Mouse (Mus musculus): Measurements from ENCODE around the gene Sipa1l2. TPM values are rescaled to one million over a fixed set of nuclear protein-coding genes. Genes with fewer than 3 reads are reported as not detected.

Gene Sipa1l2
- polyA plus RNA-seq, 1 experiment from 2014 or later, result 7.0 TPM

- H3K27me3 ChIP-seq (ENCODE audit: control insufficient read depth, insufficient read depth, low read length), result no peaks in the 10 kb centered on the region
- H3K4me1 ChIP-seq (ENCODE audit: control insufficient read depth, insufficient read depth, low read length), result no peaks in the 10 kb centered on the region
- 61% methylated on average over 3 of the region's 3 CpGs for WGBS
- H3K4me2 ChIP-seq (replicated peaks; ENCODE audit: low read depth, low read length), result no peak overlapping the region
- ATAC-seq (ENCODE audit: insufficient number of reproducible peaks, insufficient read depth, low FRiP score, low read depth), result no peak
- H3K4me3 ChIP-seq (ENCODE audit: low read depth, low read length), result no peak overlapping the region
- H3K27ac ChIP-seq (ENCODE audit: low read length), result no peak overlapping the region
- H3K9ac ChIP-seq (replicated peaks; ENCODE audit: low read depth, low read length), result no peak overlapping the region
- no peaks in the 10 kb centered on the region for H3K9me3 ChIP-seq (ENCODE audit: control insufficient read depth, low read depth, low read length)
- H3K36me3 ChIP-seq (ENCODE audit: control insufficient read depth, insufficient read depth, low read length), result peaks cover 4% of the 10 kb centered on the region
Observed at GRCm38 (mm10) chr8:125445225-125445609, 124.4 kb downstream of the Sipa1l2 start.

GRCm38 (mm10) chr8:125444457-125445224 lies 125.0 kb downstream of the Sipa1l2 start:
- Histone ChIP-seq H3K4me3 (ENCODE audit: low read depth, low read length) (no peak overlapping the region), H3K27me3 (ENCODE audit: control insufficient read depth, insufficient read depth, low read length) (no peaks in the 10 kb centered on the region), H3K4me1 (ENCODE audit: control insufficient read depth, insufficient read depth, low read length) (no peaks in the 10 kb centered on the region), H3K9me3 (ENCODE audit: control insufficient read depth, low read depth, low read length) (no peaks in the 10 kb centered on the region), H3K27ac (ENCODE audit: low read length) (no peak overlapping the region), H3K9ac (replicated peaks; ENCODE audit: low read depth, low read length) (no peak overlapping the region), H3K4me2 (replicated peaks; ENCODE audit: low read depth, low read length) (no peak overlapping the region), H3K36me3 (ENCODE audit: control insufficient read depth, insufficient read depth, low read length) (peaks cover 4% of the 10 kb centered on the region)
- ATAC-seq (ENCODE audit: insufficient number of reproducible peaks, insufficient read depth, low FRiP score, low read depth), result no peak
- WGBS, result 81% methylated on average over 16 of the region's 16 CpGs

GRCm38 (mm10) chr8:125435320-125436100 lies 134.1 kb downstream of the Sipa1l2 start:
- no peaks in the 10 kb centered on the region; the same call in 1 of the 2 replicates for H3K36me3 ChIP-seq (ENCODE audit: control insufficient read depth, insufficient read depth, low read length)
- no peak for ATAC-seq (ENCODE audit: insufficient number of reproducible peaks, insufficient read depth, low FRiP score, low read depth)

GRCm38 (mm10) chr8:125434151-125434550 lies 135.5 kb downstream of the Sipa1l2 start:
- peak overlapping the region; percentile 4; the same call in 1 of the 2 replicates for H3K27ac ChIP-seq (ENCODE audit: low read length)
- H3K27me3 ChIP-seq (ENCODE audit: control insufficient read depth, insufficient read depth, low read length), result no peaks in the 10 kb centered on the region
- WGBS, result 38% methylated on average over 8 of the region's 8 CpGs
- H3K9me3 ChIP-seq (ENCODE audit: control insufficient read depth, low read depth, low read length), result no peaks in the 10 kb centered on the region
- no peak overlapping the region for H3K9ac ChIP-seq (replicated peaks; ENCODE audit: low read depth, low read length)
- H3K36me3 ChIP-seq (ENCODE audit: control insufficient read depth, insufficient read depth, low read length), result no peaks in the 10 kb centered on the region; the same call in 1 of the 2 replicates
- H3K4me2 ChIP-seq (replicated peaks; ENCODE audit: low read depth, low read length), result no peak overlapping the region
- ATAC-seq (ENCODE audit: insufficient number of reproducible peaks, insufficient read depth, low FRiP score, low read depth), result no peak
- H3K4me3 ChIP-seq (ENCODE audit: low read depth, low read length), result no peak overlapping the region
- no peaks in the 10 kb centered on the region for H3K4me1 ChIP-seq (ENCODE audit: control insufficient read depth, insufficient read depth, low read length)

More at GRCm38 (mm10) chr8:125435320-125436100, 134.1 kb downstream of the Sipa1l2 start:
- no peaks in the 10 kb centered on the region for H3K4me1 ChIP-seq (ENCODE audit: control insufficient read depth, insufficient read depth, low read length)
- H3K9me3 ChIP-seq (ENCODE audit: control insufficient read depth, low read depth, low read length), result no peaks in the 10 kb centered on the region
- 85% methylated on average over 7 of the region's 7 CpGs for WGBS
- no peak overlapping the region for H3K4me2 ChIP-seq (replicated peaks; ENCODE audit: low read depth, low read length)
- H3K27ac ChIP-seq (ENCODE audit: low read length), result no peak overlapping the region
- H3K4me3 ChIP-seq (ENCODE audit: low read depth, low read length), result no peak overlapping the region
- no peaks in the 10 kb centered on the region for H3K27me3 ChIP-seq (ENCODE audit: control insufficient read depth, insufficient read depth, low read length)
- no peak overlapping the region for H3K9ac ChIP-seq (replicated peaks; ENCODE audit: low read depth, low read length)

- ATAC-seq (ENCODE audit: insufficient number of reproducible peaks, insufficient read depth, low FRiP score, low read depth), result 0 out of 2 replicates have a peak, but pooled peaks have one; percentile 20
Observed at GRCm38 (mm10) chr8:125431321-125431720, 138.3 kb downstream of the Sipa1l2 start.

GRCm38 (mm10) chr8:125430796-125431195 lies 138.8 kb downstream of the Sipa1l2 start:
- H3K4me2 ChIP-seq (replicated peaks; ENCODE audit: low read depth, low read length), result no peak overlapping the region
- no peaks in the 10 kb centered on the region for H3K4me1 ChIP-seq (ENCODE audit: control insufficient read depth, insufficient read depth, low read length)
- H3K9ac ChIP-seq (replicated peaks; ENCODE audit: low read depth, low read length), result no peak overlapping the region
- no peaks in the 10 kb centered on the region; the same call in 1 of the 2 replicates for H3K36me3 ChIP-seq (ENCODE audit: control insufficient read depth, insufficient read depth, low read length)
- no peaks in the 10 kb centered on the region for H3K9me3 ChIP-seq (ENCODE audit: control insufficient read depth, low read depth, low read length)
- WGBS, result 90% methylated on average over 5 of the region's 5 CpGs
- H3K4me3 ChIP-seq (ENCODE audit: low read depth, low read length), result no peak overlapping the region
- H3K27me3 ChIP-seq (ENCODE audit: control insufficient read depth, insufficient read depth, low read length), result no peaks in the 10 kb centered on the region
- ATAC-seq (ENCODE audit: insufficient number of reproducible peaks, insufficient read depth, low FRiP score, low read depth), result no peak
- no peak overlapping the region for H3K27ac ChIP-seq (ENCODE audit: low read length)

More at GRCm38 (mm10) chr8:125431321-125431720, 138.3 kb downstream of the Sipa1l2 start:
- Histone ChIP-seq H3K9me3 (ENCODE audit: control insufficient read depth, low read depth, low read length) (no peaks in the 10 kb centered on the region), H3K27ac (ENCODE audit: low read length) (no peak overlapping the region), H3K4me1 (ENCODE audit: control insufficient read depth, insufficient read depth, low read length) (no peaks in the 10 kb centered on the region), H3K4me3 (ENCODE audit: low read depth, low read length) (no peak overlapping the region), H3K4me2 (replicated peaks; ENCODE audit: low read depth, low read length) (no peak overlapping the region), H3K27me3 (ENCODE audit: control insufficient read depth, insufficient read depth, low read length) (no peaks in the 10 kb centered on the region), H3K9ac (replicated peaks; ENCODE audit: low read depth, low read length) (no peak overlapping the region), H3K36me3 (ENCODE audit: control insufficient read depth, insufficient read depth, low read length) (no peaks in the 10 kb centered on the region; the same call in 1 of the 2 replicates)
- 32% methylated on average over 3 of the region's 3 CpGs for WGBS

GRCm38 (mm10) chr8:125428979-125429690 lies 140.5 kb downstream of the Sipa1l2 start:
- ATAC-seq (ENCODE audit: insufficient number of reproducible peaks, insufficient read depth, low FRiP score, low read depth), result no peak
- H3K4me1 ChIP-seq (ENCODE audit: control insufficient read depth, insufficient read depth, low read length), result no peaks in the 10 kb centered on the region
- no peak overlapping the region for H3K4me2 ChIP-seq (replicated peaks; ENCODE audit: low read depth, low read length)
- 70% methylated on average over 8 of the region's 8 CpGs for WGBS
- no peaks in the 10 kb centered on the region for H3K27me3 ChIP-seq (ENCODE audit: control insufficient read depth, insufficient read depth, low read length)
- no peak overlapping the region for H3K9ac ChIP-seq (replicated peaks; ENCODE audit: low read depth, low read length)
- no peaks in the 10 kb centered on the region; the same call in 1 of the 2 replicates for H3K36me3 ChIP-seq (ENCODE audit: control insufficient read depth, insufficient read depth, low read length)
- H3K9me3 ChIP-seq (ENCODE audit: control insufficient read depth, low read depth, low read length), result no peaks in the 10 kb centered on the region
- no peak overlapping the region for H3K4me3 ChIP-seq (ENCODE audit: low read depth, low read length)
- H3K27ac ChIP-seq (ENCODE audit: low read length), result no peak overlapping the region

GRCm38 (mm10) chr8:125423861-125424260 lies 145.7 kb downstream of the Sipa1l2 start:
- Histone ChIP-seq H3K9me3 (ENCODE audit: control insufficient read depth, low read depth, low read length) (no peaks in the 10 kb centered on the region), H3K9ac (replicated peaks; ENCODE audit: low read depth, low read length) (no peak overlapping the region), H3K4me3 (ENCODE audit: low read depth, low read length) (no peak overlapping the region), H3K4me2 (replicated peaks; ENCODE audit: low read depth, low read length) (no peak overlapping the region), H3K4me1 (ENCODE audit: control insufficient read depth, insufficient read depth, low read length) (no peaks in the 10 kb centered on the region), H3K36me3 (ENCODE audit: control insufficient read depth, insufficient read depth, low read length) (no peaks in the 10 kb centered on the region; the same call in 1 of the 2 replicates), H3K27ac (ENCODE audit: low read length) (no peak overlapping the region), H3K27me3 (ENCODE audit: control insufficient read depth, insufficient read depth, low read length) (no peaks in the 10 kb centered on the region)
- ATAC-seq (ENCODE audit: insufficient number of reproducible peaks, insufficient read depth, low FRiP score, low read depth), result no peak
- 59% methylated on average over 10 of the region's 10 CpGs for WGBS
